Mouse (Mus musculus) small intestine, adult 2 months (tissue): ENCODE data around the gene Lipc.

Source experiments
- CTCF ChIP-seq: fragments of 200-500 bp; IDR thresholded peaks from 2 replicates; pipeline ENCODE4 v1.5.1; 2012; ENCODE audit warnings: low read depth, mild to moderate bottlenecking, control low read depth, inconsistent platforms, low read length, moderate library complexity, mixed read lengths; ENCODE audit not compliant: insufficient replicate concordance, insufficient read length; ENCODE audit errors: extremely low read depth
- POLR2A ChIP-seq: fragments of 200-500 bp; IDR thresholded peaks from 2 replicates; pipeline ENCODE4 v1.6.1; 2012; ENCODE audit warnings: low read depth, mild to moderate bottlenecking, control low read depth, inconsistent platforms, low read length, moderate library complexity

DNA sequence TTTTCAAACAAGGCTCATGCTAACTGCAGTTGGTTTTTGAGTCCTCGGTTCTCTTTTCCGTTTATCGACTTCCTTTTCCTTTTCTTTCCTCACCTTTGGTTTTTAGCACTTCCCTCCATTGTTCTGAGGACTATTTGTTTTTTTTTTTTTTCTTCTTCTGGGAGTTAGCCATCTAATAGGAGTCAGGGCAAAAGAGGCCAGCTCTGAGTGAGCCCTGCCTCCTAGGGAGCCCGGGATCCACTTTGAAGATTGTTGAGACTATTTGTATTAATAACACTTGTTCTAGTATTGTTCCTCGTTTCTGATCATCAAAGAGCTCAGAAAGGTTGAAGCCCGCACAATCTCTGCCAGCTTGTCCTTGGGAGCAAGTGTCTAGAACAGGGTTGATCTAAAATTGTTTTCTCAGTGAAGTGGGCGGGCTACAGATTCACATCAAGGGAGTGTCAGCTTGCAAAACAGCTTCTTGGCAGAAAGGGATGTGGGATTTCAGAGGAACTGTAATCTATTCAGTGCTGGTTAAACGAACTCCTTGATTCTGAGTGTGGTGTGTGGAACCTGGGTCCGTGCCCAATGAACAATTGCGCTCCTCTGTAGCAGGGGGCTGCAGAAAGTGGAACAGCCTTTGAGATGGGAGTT is 103.8 kb downstream of the Lipc start:
- no peak for TF ChIP-seq CTCF
- no peak for TF ChIP-seq POLR2A
